Mouse (Mus musculus) forebrain, embryonic 10.5 days (tissue): ENCODE measurements around the gene Chmp6. TPM values are rescaled to one million over a fixed set of nuclear protein-coding genes. Genes with fewer than 3 reads are reported as not detected.

Source experiments
- polyA plus RNA-seq: library from polyadenylated mRNA; unstranded; fragments of >200 nt; fragmentation: Nextera tagmentation; extraction: Ambion mirVana; gene quantifications from 2 replicates; pipeline ENCODE4 v1.2.1, GENCODE M21; 2016

Chmp6 gene
- polyA plus RNA-seq, 1 experiment from 2014 or later, result 124 TPM

Other genes starting within 250 kb of the Chmp6 start
- 9.6 and 11.1 TPM in 2 replicates for gene Baiap2, start 29.3 kb downstream of the Chmp6 start, polyA plus RNA-seq
- gene Aatk, start 133.7 kb downstream of the Chmp6 start, polyA plus RNA-seq, result 1.5 and 1.8 TPM in 2 replicates
- 41.4 and 42.5 TPM in 2 replicates for gene Cep131, start 173.4 kb downstream of the Chmp6 start, polyA plus RNA-seq
- 17.7 and 20.6 TPM in 2 replicates for gene Tepsin, start 185.3 kb downstream of the Chmp6 start, polyA plus RNA-seq
- 87.4 and 97.7 TPM in 2 replicates for gene Ndufaf8, start 185.5 kb downstream of the Chmp6 start, polyA plus RNA-seq
- 90.6 and 93.2 TPM in 2 replicates for gene Slc38a10, start 237.9 kb downstream of the Chmp6 start, polyA plus RNA-seq